Mouse (Mus musculus) right cerebral cortex, postnatal 36 days (tissue): ENCODE measurements at regions not wholly inside any gene's neighbourhood (a gene's known extent, or its start where the extent isn't known, plus 50 kb on each side); places are given as distances from the start of the nearest gene placed in this dataset.
"Not testable (repeated sequence)": the region's sequence is repeated elsewhere in the genome, so short reads cannot be mapped to it uniquely, and the experiment has no call there.

ENCODE experiments used
- DNase-seq, 2 experiments: peaks; one replicate each; pipeline ENCODE4 v3.0.0; 2022; ENCODE audit warnings: low spot score in 2 of 2, mixed read lengths in 1 of 2

DNA sequence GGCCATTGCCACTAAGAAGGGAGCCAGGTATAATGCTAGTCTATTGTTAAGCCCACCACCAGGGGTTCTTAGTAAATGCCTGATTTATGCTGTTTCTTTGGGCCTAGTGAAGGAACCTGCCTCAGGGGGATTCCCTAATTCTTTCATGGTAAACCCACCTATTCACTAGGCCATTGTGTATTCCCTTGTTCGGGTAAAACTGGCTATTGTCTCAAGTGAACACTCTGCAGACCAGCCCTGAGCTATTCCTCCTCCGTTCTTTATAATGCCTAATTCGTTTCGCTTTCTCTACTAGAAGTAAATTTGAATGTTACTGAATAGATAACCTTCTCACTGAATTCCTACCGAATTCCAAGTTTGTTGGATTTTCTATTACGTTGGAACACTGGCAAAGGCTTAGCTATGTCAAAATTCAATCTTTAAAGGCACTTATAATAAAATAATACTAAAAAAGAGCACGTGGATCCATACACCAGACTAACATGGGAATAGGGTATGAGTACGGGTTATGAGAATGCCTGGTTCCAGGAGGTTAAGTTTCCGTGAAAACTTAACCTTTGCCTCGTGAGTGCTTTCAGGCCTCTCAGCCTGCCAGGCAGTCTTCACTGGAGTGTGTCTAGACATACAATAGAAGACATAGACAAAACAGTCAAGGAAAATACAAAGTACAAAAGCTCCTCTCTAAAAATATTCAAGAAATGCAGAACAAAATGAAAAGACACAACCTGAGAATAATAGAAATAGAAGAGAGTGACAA lies 536.8 kb upstream of the Cntn5 start:
- not testable (repeated sequence) for DNase-seq

DNA sequence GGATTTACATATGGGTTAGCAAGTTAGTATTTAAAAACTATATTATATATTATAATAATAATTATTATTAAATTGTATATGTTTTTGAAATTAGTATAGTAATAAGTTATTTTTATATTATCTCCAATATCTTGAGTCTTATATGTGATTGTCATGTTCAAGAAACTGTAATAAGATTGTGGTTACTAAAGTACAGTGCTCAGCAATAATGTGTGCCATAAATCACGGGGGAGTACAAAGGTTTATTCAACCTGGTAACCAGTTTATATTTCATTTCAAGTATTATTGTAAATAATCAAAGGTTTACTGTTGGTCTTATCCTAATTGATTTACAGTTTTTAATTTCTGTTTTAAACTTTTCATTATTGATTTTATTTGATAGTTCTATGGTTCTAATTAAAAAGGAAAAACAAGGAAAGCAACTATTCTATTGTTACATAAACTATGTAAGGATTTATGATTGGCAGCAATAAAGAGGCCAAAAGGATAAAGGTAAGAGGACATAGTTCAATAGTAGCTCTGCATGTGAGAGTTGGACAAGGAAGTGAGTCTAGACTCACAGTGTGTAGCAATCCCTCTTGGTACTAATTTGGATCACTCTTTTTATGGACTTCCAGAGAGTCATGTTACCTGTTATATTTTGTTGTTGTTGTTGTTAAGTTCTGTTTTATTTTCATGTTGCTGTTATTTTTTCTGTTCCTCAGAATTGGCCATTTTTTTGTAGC lies 532.0 kb upstream of the Cntn5 start:
- DNase-seq, result no peak

DNA sequence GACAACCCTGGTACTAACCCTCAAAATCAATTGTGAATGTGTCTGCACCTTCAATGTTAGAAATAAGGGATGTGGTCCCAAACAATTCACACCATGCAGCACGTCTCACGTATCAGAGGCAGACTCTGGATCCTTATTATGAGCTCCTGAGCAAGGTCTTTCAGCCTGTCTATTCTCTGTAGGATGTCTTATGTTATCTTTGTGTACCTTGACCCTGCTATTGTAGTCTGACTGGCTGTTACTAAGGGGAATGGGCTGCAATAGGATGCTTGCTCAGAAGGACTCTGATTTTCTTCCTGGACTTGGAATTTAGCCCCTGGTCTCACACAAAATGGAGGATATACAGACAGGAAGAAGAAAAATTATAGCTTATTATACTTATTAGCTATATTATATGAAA lies 531.4 kb upstream of the Cntn5 start:
- DNase-seq, result no peak

DNA sequence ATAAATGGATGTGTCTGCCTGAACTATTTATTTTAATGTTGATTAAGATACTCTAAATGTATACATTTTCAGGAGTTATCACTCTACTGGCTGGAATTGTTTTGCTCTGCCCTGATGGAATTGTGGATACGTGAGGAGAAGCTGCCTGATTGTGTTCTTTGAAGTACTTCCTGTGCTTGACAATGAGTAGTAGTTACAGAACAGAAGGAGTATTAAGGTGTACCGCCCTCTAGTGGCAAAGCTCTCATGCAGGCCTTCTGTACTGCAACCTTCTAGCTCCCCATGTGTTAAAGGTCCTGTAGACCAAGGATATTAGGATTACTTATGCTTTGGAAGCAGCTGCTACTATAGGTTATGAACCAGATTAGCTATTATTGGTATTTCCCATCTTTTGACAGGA lies 530.4 kb upstream of the Cntn5 start:
- DNase-seq, result peak in 1 of 2 experiments; percentile 1

DNA sequence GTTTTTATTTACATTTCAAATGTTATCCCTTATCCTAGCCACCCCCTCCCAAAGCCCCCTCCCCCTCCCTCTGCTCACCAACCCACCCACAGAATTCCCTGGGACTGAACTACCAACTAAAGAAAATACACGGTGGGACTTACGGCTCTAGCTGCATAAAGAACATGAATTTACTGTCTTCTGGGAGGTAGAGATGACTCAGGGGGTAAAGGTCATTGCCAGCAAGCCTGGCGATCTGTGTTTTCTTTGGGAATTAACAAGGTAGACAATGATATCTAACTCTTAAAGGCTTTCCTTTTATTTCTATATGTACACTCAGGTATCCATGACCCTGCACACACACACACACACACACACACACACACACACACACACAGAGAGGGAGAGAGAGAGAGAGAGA lies 521.9 kb upstream of the Cntn5 start:
- no peak for DNase-seq

DNA sequence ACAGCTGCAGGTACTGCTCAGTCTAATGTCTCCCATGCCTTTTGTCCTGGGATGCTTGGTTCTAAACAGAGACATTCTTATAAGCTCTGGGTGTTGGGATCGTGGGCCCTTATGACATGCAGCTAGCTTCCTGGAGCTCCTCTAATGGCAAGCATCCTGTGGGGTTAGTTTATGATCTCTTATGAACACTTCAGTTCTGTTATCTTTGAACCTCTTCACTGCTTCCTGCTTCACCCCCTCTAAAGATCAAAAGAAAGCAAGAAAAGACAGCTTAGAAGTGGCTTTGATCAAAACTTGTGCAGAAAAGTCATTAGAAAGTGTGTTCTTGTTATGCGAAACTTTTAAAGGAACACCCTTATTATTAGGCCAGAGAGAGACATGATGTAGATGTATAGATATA lies 492.3 kb upstream of the Cntn5 start:
- no peak for DNase-seq

DNA sequence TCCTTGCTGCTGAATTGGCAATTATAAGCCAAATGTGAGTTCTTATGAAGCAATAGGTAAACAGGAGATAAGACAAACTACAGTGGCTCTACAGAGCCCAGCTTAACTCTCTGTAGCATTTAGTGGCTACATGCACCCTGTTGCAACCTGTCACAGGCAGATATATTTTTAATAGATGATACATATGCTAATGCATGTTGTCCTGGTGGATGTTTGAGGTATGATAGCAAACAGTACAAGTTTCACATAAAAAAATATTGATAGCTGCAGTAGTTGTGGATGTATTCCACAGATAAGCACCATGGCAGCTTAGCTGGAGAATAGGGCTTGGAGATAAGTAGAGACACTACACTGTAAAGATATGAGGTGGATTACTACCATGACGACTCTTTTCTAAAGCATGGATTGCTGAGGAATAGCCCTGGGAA lies 477.1 kb upstream of the Cntn5 start:
- DNase-seq, result no peak

DNA sequence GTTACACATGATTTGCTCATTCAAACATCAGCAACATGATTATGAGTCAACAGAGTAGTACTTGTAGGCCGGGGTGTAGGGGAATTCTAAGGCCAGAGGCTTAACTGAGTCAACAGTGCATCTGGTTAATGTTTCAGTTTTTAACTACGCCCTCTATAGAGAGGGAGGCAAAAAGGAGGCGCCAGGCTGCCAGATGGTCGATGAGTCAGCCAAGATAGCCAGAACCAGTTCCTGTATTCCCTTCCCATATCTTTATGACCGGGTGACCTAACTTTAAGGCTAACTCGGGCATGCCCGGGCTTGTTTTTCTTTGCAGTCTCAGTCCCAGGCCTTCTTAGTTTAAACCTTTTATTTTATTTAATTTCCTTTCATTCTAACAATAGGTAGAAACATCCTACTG lies 476.0 kb upstream of the Cntn5 start:
- DNase-seq, result no peak

DNA sequence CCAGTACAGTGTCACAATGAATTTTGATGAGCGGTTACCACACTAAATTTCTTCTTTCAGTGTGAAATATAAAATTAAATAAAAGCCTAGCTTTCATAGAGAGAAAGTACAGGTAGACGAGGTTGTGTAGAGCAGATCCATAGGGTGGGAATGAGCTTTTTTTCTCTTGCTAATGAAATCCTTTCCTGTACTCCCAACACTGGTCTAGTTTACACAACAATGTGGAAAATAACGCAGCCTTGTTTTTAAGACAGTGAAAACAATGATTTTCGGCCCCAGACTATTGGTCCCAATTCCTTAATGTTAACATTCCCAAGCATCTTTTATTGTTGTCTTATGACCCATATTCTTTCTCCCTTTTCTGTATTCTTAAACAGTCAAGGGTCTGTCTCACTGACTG lies 473.5 kb upstream of the Cntn5 start:
- DNase-seq, result no peak

DNA sequence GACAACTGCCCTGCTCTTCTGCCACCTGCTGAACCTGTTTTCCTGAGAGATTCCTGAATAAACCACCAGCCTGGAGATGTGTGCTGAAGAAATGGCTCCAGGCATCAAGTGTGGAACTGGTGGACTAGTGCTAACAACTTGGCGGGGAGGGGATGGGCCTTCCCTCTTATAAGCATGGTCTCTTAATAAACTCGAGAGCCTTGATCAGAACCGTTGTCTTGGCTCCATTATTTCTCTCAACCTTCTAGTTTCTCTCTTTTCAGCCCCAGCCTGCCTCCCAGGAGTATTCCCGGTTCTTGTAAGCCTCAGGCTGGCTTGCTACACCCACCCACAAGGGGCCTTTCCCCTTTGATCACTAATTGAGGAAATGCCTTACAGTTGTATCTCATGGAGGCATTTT lies 473.0 kb upstream of the Cntn5 start:
- no peak for DNase-seq

DNA sequence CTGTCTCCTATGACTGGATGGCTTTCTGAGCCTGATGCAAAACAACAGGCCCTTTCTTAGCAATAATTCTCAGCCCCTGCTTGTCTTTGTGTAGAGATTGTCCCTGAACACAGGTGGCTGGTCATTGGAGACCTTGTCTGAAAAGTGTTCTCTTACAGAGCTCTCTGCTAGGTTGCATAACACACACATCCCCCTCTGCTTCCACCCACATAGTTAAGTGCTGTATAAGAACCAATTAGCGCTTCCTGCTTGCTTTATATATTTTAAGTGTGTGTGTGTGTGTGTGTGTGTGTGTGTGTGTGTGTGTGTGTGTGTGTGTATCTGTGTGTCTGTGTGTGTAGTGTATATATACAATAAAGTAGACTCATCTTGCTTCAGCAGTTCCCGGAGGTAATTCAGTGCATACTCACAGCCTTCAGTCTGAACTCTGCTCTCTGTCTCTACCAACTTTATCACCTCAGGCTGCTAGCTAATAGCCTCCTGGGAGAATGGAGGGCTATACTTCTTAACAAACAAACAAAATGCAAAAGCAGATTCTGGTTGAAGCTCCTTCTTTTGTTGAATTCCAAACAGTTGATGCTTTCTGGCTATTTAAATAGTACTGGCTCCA lies 468.8 kb upstream of the Cntn5 start:
- DNase-seq, result no peak

DNA sequence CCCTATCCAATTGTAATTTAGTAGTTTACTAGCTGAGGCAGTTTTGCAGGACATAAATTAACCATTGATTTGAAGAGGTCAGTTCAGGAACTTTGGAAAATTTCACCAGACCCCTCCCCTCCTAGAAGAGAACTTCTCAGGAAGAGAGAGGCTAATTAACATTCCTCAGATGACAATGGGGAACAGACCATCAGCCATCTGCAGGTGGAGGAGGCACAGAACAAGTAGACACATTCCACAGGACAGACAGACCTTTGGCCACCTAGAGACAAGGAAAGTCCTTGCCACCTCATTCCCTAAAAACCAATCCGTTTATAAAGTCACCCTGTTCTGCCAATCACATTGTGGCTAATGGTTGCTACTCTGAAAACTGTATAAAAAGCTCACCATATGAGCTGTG lies 463.5 kb upstream of the Cntn5 start:
- no peak for DNase-seq

DNA sequence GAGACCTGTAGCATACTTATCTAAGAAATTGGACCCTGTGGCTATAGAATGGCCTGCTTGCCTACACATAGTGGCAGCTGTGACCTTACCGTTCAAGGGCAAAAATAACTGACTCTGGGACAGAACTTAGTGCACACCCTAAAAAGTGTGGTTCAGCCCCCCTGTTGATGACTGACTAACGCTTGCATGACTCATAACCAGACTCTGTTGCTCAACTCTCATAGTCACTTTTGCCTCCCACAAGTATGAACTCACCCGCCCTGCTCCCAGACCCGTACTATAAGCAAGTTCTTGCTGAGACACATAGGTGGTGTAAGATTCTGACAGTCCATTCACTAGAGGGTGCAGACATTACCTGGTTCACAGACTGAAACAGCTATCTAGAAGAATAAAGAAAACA lies 424.3 kb upstream of the Cntn5 start:
- DNase-seq, result no peak

DNA sequence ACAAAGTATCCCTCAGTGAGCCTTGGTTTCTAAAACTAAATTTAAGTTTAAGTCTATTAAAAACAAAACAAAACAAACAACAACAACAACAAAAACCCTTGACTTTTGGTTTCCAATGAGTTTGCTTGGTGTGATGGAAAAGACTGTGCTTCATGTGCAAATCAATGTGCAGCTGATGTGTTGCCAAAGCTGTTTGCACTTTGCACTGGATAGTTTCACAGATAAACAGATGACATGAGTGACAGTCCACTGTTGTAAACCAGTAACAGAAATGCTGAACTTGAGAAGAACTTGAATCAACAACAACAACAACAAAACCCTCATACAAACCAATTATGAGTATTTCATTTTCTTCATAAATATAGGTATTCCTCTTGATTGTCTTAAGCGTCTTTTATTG lies 412.6 kb upstream of the Cntn5 start:
- no peak for DNase-seq

DNA sequence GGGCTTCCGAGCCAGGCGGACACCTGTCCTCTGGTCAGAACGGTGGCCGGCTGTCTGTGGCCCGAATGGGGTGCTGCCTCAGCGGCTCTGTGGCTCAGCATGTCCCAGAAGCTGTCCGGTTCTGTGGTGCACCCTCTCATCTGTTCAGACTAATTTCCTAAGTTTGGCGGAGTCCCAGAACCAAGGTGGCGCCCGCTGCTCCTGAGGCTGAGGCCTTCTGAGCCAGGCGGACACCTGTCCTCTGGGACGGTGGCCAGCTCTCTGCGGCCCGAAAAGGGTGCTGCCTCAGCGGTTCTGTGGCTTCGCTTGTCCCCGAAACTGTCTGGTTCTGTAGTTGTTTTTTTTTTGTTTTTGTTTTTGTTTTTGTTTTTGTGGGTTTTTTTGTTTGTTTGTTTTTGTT lies 392.5 kb upstream of the Cntn5 start:
- DNase-seq, result not testable (repeated sequence)

DNA sequence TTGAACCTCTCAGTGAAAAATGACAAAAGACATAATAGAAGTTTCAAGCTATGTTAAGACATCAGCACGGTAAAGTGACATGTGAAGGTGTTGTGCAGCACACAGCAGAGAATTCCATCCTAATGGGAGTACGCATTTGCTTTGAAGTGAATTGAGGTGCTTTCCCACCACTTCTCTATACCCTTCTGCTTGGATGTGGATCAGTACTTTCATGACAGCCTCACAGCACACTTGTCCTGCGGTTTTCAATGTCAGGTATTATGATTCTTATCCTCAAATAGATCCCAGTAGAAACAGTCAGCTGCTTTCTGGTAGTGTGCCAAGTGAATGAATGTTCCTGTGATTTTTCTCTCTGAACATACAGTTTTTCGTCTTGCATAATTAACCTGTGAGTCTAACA lies 380.6 kb upstream of the Cntn5 start:
- no peak for DNase-seq

DNA sequence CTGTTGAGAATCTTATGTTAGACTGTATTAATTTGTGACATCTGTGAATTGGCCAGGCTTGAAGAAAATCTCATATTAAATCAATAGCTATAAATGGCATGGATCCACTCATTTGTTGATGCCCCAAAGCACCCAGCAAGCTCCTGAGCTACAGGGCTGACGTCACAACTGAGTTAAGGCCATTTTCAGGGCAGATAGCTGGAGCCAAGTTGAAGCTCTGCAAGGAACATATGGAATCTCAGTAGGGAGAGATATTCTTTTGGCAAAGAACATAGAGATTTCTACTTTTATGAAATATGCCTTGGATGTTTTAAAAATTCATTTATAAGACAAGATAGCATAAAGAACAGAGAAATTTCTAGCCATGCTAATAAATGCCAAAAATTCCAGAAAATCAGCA lies 380.0 kb upstream of the Cntn5 start:
- DNase-seq, result no peak

DNA sequence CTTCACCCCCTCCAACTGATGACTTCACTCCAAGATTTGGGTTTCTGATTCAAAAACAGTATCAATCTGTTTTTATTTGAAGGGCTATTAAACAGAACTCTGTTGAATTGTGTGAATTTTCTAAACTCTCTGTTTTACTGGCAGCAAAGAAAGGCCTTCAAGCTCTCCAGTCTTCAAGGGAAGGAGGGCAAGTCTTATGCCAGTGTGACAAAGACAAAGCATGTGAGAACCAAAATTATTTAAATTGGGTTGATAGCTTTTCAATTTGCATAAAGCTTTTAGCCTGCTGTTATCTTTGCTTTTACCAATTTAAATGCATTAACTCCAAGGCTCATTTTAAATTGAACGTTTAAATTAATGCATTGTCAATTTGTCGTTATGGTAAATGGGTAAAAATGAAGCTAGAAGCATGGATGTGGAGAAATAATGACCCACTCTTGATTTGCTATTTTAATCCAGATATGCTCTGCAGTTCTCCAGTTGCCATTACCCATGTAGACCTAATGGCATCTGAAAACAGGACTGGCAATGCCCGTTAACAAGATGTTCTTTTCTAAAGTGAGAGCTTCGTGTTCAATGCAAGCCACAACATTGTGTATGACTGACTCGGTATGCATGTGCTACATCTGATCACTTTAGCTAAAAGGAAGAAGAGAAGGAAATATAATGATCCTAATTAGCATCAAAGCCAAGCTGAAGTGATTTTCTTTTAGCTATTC lies 375.0 kb upstream of the Cntn5 start:
- DNase-seq, result no peak

DNA sequence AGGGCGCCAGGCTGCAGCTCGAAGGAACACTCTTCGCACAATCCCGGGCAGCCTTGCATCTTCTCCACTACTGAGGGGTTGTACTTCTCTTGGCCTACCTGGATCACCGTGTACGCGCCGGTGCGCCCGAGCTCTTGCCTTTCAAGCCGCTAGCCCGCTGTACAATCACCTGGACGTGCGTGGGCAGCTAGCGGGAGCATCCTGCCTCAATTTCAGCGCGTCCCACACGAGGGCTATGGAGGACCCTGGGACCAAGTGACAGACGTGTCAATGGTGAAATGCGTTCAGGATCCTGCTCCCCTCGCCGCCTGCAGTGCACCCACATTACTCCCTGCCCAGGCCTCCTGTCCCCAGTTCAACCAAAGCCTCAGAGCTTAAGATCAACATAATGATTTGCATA lies 373.2 kb upstream of the Cntn5 start:
- DNase-seq, result no peak

DNA sequence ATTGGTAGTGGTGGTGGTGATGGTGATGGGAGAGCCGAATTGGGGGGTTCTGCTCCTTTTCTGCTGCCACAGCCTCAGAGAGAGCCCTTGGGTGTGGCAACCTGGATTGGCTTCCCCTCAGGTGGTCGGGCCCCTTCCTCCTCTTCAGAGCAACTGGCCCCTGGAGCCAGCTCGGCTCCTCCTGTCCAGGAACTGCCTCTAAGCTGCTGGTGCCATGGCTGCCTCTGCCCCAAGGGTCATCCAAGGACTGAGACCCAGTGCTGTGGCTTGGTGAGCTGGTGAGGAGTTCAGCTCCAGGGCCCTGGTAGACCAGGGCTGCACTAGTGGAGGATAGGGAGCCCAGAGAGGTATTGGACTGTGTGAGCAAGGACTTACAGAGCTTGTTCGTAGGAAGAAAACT lies 372.4 kb upstream of the Cntn5 start:
- DNase-seq, result no peak

DNA sequence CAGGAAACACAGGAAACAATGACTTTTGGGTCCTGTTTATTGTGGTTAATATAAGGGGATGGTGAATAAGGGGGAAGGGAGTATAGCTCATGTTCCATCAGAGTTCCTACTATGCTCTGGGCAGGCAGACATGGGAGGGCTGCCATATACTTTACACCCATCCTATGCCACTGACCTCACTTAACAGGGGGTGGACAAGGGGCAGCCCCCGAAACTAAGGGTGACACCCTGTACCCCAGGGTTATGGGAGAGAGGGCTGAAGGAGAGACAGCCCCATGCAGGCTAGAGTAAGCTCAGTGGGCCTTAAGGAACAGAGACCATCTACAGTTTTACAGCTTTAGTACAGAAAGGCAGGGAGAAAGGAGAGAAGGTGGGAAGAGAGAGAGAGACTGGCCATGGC lies 352.3 kb upstream of the Cntn5 start:
- DNase-seq, result no peak

DNA sequence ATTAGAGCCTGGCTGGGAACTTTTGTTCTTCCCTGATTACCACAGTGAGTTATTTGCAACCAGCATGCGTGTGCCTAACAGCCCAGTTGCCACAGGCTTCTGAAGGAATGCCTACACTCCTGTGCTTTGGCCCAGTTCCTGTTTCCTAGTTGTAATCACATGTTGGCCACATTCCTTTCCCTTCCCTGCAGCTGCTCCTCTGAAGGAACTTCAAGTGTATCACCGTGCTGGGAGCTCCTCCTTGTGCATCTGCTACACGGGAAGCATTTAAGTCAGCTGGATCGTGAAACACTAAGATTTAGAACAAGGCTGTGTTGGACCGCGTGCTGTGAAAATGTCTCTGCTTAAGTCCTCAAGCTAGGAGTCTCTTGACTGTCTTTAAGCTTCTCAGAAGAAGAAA lies 302.3 kb upstream of the Cntn5 start:
- peak; percentile 52 to 56 for DNase-seq
